Mouse (Mus musculus): ENCODE results near the gene Slc45a1. TPM values are rescaled to one million over a fixed set of nuclear protein-coding genes. Genes with fewer than 3 reads are reported as not detected.
A peak's percentile ranks its signal among the peaks of the same experiment; 100 is the strongest.
"Not testable (repeated sequence)": the region's sequence is repeated elsewhere in the genome, so short reads cannot be mapped to it uniquely, and the experiment has no call there.

Gene Slc45a1
- polyA plus RNA-seq, 1 experiment from 2014 or later, result 0.30 TPM

DNA sequence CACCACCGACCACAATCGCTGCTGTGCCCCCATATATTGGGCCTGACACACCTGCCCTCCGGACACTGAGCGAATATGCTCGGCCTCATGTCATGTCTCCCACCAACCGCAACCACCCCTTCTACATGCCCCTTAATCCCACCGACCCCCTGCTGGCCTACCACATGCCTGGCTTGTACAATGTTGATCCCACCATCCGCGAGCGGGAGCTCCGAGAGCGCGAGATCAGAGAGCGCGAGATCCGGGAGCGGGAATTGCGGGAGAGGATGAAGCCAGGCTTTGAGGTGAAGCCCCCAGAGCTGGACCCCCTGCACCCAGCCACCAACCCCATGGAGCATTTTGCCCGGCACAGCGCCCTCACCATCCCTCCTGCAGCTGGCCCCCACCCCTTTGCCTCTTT lies 35.1 kb downstream of the Slc45a1 start:
- WGBS, result 94% methylated on average over 20 of the region's 20 CpGs

DNA sequence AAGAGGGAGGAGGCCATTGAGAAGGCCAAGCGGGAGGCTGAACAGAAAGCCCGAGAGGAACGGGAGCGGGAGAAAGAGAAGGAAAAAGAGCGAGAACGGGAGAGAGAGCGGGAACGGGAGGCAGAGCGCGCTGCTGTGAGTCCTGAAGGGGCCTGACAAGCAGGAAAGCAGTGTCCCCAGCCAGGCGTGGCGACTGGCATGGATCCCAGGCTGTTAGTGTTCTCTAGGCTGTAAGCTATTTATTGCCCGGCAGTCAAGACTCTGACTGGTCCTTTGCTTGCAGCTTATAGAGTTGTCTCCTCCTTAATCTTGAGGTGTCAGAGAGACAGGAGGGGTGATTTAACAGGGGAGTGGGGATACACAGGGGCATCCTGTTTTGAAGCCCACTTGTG lies 35.9 kb downstream of the Slc45a1 start:
- H3K4me1 ChIP-seq, result no peaks in the 10 kb centered on the region
- no peak overlapping the region for H3K9ac ChIP-seq
- H3K27ac ChIP-seq, result 0 out of 2 replicates have a peak overlapping the region, but pooled peaks have one; percentile 4
- H3K9me3 ChIP-seq (replicated peaks), result no peaks in the 10 kb centered on the region
- ATAC-seq (replicated peaks; ENCODE audit: low FRiP score), result no peak
- 61% methylated on average over 13 of the region's 13 CpGs for WGBS
- no peak overlapping the region for H3K4me2 ChIP-seq
- H3K27me3 ChIP-seq, result no peaks in the 10 kb centered on the region
- H3K36me3 ChIP-seq, result peaks cover 99% of the 10 kb centered on the region
- H3K4me3 ChIP-seq (replicated peaks), result no peak overlapping the region

More for the DNA sequence above, 35.1 kb downstream of the Slc45a1 start:
- Histone ChIP-seq H3K27ac (no peak overlapping the region), H3K4me2 (no peak overlapping the region), H3K4me3 (replicated peaks) (no peak overlapping the region), H3K27me3 (no peaks in the 10 kb centered on the region), H3K9me3 (replicated peaks) (no peaks in the 10 kb centered on the region), H3K36me3 (peaks cover 97% of the 10 kb centered on the region), H3K4me1 (no peaks in the 10 kb centered on the region), H3K9ac (no peak overlapping the region)
- no peak for ATAC-seq (replicated peaks; ENCODE audit: low FRiP score)

DNA sequence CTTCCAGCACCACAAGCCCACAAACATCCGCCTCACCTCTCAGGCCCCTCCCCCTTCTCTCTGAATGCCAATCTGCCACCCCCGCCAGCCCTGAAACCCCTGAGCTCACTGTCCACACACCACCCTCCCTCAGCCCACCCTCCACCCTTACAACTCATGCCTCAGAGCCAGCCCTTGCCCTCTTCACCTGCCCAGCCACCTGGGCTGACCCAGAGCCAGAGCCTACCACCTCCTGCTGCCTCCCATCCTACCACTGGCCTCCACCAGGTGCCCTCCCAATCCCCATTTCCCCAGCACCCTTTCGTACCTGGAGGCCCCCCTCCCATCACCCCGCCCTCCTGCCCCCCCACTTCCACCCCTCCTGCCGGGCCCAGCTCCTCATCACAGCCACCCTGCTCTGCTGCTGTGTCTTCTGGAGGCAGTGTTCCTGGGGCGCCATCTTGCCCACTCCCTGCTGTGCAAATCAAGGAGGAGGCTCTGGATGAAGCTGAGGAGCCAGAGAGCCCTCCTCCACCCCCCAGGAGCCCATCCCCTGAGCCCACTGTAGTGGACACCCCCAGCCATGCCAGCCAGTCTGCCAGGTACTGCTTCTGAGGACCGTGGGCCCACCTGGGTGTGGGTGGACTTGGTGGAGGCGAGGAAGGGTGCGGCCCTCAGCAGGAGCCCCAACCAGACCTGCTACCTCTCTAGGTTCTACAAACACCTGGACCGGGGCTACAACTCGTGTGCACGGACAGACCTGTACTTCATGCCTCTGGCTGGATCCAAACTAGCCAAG lies 36.5 kb downstream of the Slc45a1 start:
- 86% methylated on average over 12 of the region's 12 CpGs for WGBS
- H3K9me3 ChIP-seq (replicated peaks), result no peaks in the 10 kb centered on the region
- peaks cover 99% of the 10 kb centered on the region for H3K36me3 ChIP-seq
- no peaks in the 10 kb centered on the region for H3K4me1 ChIP-seq
- H3K4me2 ChIP-seq, result no peak overlapping the region
- ATAC-seq (replicated peaks; ENCODE audit: low FRiP score), result no peak
- H3K27ac ChIP-seq, result peak overlapping the region; percentile 4; the same call in 1 of the 2 replicates
- no peaks in the 10 kb centered on the region for H3K27me3 ChIP-seq
- no peak overlapping the region for H3K9ac ChIP-seq
- no peak overlapping the region for H3K4me3 ChIP-seq (replicated peaks)

DNA sequence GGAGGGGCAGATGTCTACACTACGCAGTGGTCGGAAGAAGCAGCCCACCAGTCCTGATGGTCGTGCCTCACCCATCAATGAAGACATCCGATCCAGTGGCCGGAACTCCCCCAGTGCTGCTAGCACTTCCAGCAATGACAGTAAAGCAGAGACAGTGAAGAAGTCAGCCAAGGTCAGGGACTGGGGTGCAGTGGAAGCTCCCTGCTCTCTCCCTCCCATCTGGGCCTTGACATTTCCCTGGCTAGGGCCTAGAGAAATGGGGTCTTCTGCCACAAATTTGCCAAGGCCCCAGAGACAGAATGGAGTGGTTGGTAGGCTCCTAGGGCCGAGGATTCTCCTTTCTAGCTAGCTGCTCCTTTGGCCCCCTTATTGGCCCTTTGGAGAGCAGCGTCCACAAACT lies 38.3 kb downstream of the Slc45a1 start:
- Histone ChIP-seq H3K27ac (no peak overlapping the region), H3K27me3 (no peaks in the 10 kb centered on the region), H3K9ac (no peak overlapping the region), H3K36me3 (peaks cover 98% of the 10 kb centered on the region), H3K9me3 (replicated peaks) (no peaks in the 10 kb centered on the region), H3K4me1 (no peaks in the 10 kb centered on the region), H3K4me3 (replicated peaks) (no peak overlapping the region), H3K4me2 (no peak overlapping the region)
- 73% methylated on average over 7 of the region's 7 CpGs for WGBS
- no peak for ATAC-seq (replicated peaks; ENCODE audit: low FRiP score)

DNA sequence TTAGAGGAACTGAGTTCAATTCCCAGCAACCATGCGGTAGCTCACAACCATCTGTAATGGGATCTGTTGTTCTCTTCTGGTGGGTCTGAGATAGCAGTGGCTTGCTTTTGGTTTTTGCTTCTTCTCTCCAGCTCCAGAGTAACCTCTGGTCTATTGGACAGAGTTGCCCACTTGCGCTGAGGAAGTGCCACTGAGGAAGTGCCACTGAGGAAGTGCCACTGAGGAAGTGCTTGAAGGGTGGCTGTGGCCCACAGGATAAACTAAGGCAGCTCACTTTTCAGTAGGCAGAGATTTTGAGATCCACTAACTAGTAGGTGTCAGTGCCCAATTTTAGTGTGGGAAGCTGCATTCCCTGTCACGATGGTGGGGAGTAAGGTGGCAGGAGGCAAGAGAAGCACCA lies 43.3 kb downstream of the Slc45a1 start:
- ATAC-seq (replicated peaks; ENCODE audit: low FRiP score), result no peak
- H3K4me2 ChIP-seq, result no peak overlapping the region
- peaks cover 61% of the 10 kb centered on the region for H3K36me3 ChIP-seq
- no peaks in the 10 kb centered on the region for H3K9me3 ChIP-seq (replicated peaks)
- H3K4me3 ChIP-seq (replicated peaks), result no peak overlapping the region
- H3K27me3 ChIP-seq, result no peaks in the 10 kb centered on the region
- no peak overlapping the region for H3K9ac ChIP-seq
- WGBS, result 97% methylated on average over 3 of the region's 3 CpGs
- H3K27ac ChIP-seq, result no peak overlapping the region
- peaks cover 13% of the 10 kb centered on the region for H3K4me1 ChIP-seq

DNA sequence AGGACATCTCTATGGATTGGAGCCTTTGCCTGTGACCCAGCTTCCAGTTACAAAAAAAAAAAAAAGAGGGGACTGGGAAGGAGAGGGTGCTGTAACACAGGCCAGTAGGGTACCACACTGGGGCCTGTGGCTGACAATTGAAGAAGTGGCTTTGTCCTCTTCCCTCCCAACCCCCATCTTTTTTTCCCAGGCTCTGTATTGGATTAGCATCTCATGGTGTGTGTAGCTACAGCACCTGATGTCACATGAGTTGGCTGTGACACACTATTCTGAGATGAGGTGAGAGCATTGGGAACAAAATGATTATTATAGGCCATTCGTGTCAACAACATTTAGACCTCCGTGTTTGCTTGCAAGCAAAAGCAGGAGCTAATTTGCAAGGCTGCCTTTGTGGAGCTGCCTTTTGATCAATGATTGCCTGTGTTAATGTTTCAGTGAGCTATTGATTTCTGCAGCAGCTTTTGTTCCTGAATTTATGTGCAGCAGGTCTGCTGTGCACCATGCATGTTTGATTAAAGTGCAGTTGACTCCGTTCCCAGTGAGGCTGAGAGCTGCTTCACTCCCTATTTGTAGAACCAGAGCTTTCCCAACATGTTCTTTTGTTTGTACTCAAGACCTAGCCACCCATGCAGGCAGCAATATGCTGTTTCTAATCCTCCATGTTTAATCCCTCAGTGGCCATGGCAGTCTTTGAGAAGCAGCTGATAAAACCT lies 45.4 kb downstream of the Slc45a1 start:
- no peak overlapping the region for H3K4me3 ChIP-seq (replicated peaks)
- H3K27me3 ChIP-seq, result no peaks in the 10 kb centered on the region
- peaks cover 40% of the 10 kb centered on the region for H3K36me3 ChIP-seq
- H3K9ac ChIP-seq, result no peak overlapping the region
- H3K27ac ChIP-seq, result peak overlapping the region; percentile 57; the same call in 1 of the 2 replicates
- peaks cover 13% of the 10 kb centered on the region for H3K4me1 ChIP-seq
- no peaks in the 10 kb centered on the region for H3K9me3 ChIP-seq (replicated peaks)
- no peak overlapping the region for H3K4me2 ChIP-seq
- 50% methylated on average over 3 of the region's 3 CpGs for WGBS
- ATAC-seq (replicated peaks; ENCODE audit: low FRiP score), result no peak

DNA sequence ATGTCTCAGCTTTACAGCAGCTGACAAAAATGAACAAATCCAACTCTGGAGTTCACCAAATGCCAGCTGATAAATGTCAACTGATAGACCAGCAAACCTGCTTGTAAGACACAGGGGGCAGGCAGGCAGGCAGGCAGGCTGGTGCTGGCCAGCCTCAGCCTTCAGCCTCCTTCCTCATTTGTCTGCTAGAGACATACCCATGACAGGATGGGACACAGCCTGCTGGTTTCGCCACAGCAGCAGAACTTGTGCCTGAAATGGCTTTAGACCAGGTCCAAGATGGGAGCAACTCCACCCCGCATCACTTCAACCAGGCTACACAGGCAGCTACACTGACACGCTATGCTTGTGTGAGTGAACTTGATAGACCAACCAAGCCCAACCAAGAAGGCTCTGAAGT lies 46.2 kb downstream of the Slc45a1 start:
- peak overlapping the region; percentile 57 for H3K27ac ChIP-seq
- no peak for ATAC-seq (replicated peaks; ENCODE audit: low FRiP score)
- H3K9me3 ChIP-seq (replicated peaks), result no peaks in the 10 kb centered on the region
- H3K4me2 ChIP-seq, result no peak overlapping the region
- H3K27me3 ChIP-seq, result no peaks in the 10 kb centered on the region
- 84% methylated on average over 3 of the region's 3 CpGs for WGBS
- H3K4me1 ChIP-seq, result peaks cover 13% of the 10 kb centered on the region
- no peak overlapping the region for H3K9ac ChIP-seq
- no peak overlapping the region for H3K4me3 ChIP-seq (replicated peaks)
- H3K36me3 ChIP-seq, result peaks cover 32% of the 10 kb centered on the region

DNA sequence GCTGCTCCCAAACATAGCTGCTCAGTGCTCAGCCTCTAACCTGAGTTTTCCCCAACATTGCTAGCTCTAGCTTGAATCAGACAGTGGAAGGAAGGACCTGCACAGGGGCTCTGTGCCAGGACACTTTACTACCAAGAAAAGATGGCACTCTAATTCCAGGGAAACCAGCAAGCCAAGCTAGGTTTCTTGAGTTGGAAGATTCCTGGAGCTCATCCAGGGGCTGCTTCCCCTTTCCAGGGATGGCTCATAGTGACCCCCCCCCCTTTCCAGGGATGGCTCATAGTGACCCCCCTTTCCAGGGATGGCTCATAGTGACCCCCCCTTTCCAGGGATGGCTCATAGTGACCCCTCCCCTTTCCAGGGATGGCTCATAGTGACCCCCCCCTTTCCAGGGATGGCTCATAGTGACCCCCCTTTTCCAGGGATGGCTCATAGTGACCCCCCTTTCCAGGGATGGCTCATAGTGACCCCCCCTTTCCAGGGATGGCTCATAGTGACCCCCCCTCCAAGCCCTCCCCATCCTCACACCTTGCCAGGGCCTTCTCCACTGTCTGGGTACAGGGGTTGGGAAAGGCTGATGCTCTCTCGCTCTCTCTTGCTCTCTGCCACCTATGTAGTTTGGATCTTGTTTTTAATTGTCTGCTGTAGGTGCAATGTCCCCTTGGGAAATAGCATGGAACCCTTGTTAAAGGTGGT lies 48.5 kb downstream of the Slc45a1 start:
- H3K27me3 ChIP-seq, result no peaks in the 10 kb centered on the region

DNA sequence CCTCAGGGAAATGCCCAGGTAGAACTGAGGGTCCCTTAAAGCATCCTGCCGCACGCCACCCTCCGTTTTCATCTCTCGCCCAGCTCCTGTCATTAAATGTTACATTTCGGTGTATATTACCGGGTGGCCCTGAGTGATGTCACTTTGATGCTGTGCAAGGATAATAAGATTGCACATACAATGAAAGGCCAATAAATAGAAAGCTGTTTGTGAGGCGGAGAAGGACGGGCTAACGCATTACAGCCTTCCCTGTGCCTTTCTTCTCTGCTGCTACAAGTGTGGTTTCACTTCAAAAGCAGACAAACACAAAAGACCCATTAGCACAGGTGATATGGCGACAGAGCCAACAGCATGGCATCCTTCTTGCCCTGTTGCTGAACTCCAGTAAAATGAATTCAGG lies 50.5 kb downstream of the Slc45a1 start:
- Histone ChIP-seq H3K9ac (no peak overlapping the region), H3K4me3 (replicated peaks) (no peak overlapping the region), H3K36me3 (peaks cover 9% of the 10 kb centered on the region; the same call in 1 of the 2 replicates), H3K4me1 (peaks cover 43% of the 10 kb centered on the region), H3K27ac (no peak overlapping the region), H3K27me3 (no peaks in the 10 kb centered on the region), H3K4me2 (no peak overlapping the region), H3K9me3 (replicated peaks) (no peaks in the 10 kb centered on the region)
- no peak for ATAC-seq (replicated peaks; ENCODE audit: low FRiP score)
- WGBS, result 83% methylated on average over 10 of the region's 10 CpGs

More for the DNA sequence above, 48.5 kb downstream of the Slc45a1 start:
- Histone ChIP-seq H3K4me3 (replicated peaks) (no peak overlapping the region), H3K4me1 (peaks cover 30% of the 10 kb centered on the region), H3K9ac (no peak overlapping the region), H3K4me2 (no peak overlapping the region), H3K36me3 (peaks cover 16% of the 10 kb centered on the region; the same call in 1 of the 2 replicates), H3K9me3 (replicated peaks) (no peaks in the 10 kb centered on the region), H3K27ac (no peak overlapping the region)
- WGBS, result 92% methylated on average over 1 of the region's 1 CpGs
- ATAC-seq (replicated peaks; ENCODE audit: low FRiP score), result no peak

DNA sequence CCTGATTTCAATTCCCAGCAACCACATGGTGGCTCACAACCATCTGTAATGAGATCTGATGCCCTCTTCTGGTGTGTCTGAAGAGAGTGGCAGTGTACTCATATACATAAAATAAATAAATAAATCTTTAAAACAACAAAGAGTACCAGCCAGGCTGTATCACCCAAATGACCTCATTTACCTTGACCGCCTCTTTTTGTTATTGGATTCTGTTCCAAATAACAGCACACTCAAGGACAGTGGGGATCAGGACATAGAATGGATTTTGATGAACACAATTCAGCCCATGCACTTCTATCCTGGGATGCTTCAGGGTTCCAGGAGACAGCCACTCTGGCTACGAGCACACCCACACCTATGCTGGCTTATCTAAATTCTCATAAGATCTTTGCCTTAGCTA lies 51.5 kb downstream of the Slc45a1 start:
- H3K9ac ChIP-seq; H3K36me3 ChIP-seq; H3K4me2 ChIP-seq; H3K27me3 ChIP-seq; H3K4me3 ChIP-seq (replicated peaks); ATAC-seq (replicated peaks; ENCODE audit: low FRiP score); H3K9me3 ChIP-seq (replicated peaks): not testable (repeated sequence)
- Histone ChIP-seq H3K27ac (peak overlapping the region; percentile 78; the same call in 1 of the 2 replicates), H3K4me1 (peaks cover 45% of the 10 kb centered on the region)
- WGBS, result 91% methylated on average over 2 of the region's 2 CpGs

DNA sequence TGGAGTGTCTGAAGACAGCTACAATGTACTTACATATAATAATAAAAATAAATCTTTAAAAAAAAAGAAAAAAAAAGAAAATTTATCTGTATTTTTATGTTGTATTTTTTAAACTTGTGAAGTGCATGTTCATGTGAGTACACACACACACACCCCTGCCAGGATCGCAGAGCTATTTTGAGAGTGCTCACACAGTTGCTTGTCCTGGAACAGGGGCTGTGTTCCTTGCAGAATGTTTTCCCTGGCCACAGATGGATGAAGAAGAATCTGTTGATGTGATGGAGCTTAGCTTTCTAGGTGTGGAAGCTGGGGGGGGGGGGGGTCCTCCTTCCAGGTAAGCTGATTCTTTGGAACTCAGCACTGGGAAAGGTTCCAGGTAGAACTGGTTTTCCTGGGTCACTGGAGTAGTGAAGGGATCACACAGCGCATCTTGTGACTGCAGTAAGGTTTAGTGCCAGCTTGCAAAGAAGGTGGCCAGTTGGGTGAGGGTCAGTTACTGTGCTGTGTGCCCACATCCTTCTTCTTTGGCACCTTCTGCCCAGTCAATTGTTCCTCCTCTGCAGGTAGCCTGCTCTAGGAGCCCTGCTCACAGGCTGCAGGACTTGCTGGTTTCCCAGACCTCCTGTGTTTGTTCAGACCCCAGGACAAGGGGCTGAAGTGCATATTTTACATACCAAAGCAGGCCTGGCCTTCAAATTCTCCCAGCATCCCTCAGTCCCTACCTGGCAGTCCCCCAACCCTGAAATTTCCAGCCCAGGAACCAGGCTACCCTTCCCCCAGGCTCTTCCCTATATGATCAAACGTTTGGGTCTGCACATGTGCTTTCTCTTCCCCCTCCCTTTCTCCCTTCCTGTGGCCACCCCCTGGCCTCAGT lies 52.6 kb downstream of the Slc45a1 start:
- 64% methylated on average over 3 of the region's 3 CpGs for WGBS
- H3K9ac ChIP-seq, result no peak overlapping the region
- ATAC-seq (replicated peaks; ENCODE audit: low FRiP score), result peak; percentile 42

More for the DNA sequence above, 52.6 kb downstream of the Slc45a1 start:
- Histone ChIP-seq H3K27me3 (no peaks in the 10 kb centered on the region), H3K9me3 (replicated peaks) (no peaks in the 10 kb centered on the region), H3K27ac (peak overlapping the region; percentile 78), H3K36me3 (0 out of 2 replicates have a peak, but pooled peaks cover 11% of the 10 kb centered on the region), H3K4me3 (replicated peaks) (no peak overlapping the region), H3K4me2 (no peak overlapping the region), H3K4me1 (peaks cover 47% of the 10 kb centered on the region)

All from kidney, embryonic 15.5 days (tissue).